Mouse (Mus musculus) spleen, adult 2 months (tissue): ENCODE results near the gene Hspa1l.

Source experiments
- CTCF ChIP-seq: fragments of 200-500 bp; IDR thresholded peaks from 2 replicates; pipeline ENCODE4 v1.5.1; 2011; ENCODE audit warnings: mild to moderate bottlenecking, inconsistent platforms; ENCODE audit not compliant: insufficient read depth, insufficient read length, insufficient replicate concordance; ENCODE audit errors: extremely low read depth
- POLR2A ChIP-seq: fragments of 200-500 bp; IDR thresholded peaks from 2 replicates; pipeline ENCODE4 v1.6.1; 2011; ENCODE audit warnings: low read depth, low read length, inconsistent platforms

DNA sequence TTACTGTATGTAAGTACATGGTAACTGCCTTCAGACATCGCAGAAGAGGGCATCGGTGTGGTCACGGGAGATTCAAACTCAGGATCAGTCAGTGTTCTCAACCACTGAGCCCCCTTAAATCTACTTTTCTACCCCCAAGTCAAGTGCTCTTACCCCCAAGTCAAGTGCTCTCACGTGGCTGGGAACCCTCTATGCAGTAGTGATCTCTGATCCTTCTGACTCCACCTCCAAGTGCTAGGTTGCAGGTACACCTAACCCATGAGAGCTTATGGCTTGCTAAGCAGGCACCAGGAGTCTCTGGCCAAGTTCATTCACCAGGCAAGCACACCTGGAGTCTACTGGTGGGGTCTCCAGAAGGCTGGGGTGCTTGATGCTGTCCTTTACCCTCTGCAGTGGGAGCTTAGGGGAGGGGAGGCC is 22.9 kb upstream of the Hspa1l start:
- TF ChIP-seq POLR2A (no peak), CTCF (no peak)
